Mouse (Mus musculus): Measurements from ENCODE around the gene Wdr73.

DNA sequence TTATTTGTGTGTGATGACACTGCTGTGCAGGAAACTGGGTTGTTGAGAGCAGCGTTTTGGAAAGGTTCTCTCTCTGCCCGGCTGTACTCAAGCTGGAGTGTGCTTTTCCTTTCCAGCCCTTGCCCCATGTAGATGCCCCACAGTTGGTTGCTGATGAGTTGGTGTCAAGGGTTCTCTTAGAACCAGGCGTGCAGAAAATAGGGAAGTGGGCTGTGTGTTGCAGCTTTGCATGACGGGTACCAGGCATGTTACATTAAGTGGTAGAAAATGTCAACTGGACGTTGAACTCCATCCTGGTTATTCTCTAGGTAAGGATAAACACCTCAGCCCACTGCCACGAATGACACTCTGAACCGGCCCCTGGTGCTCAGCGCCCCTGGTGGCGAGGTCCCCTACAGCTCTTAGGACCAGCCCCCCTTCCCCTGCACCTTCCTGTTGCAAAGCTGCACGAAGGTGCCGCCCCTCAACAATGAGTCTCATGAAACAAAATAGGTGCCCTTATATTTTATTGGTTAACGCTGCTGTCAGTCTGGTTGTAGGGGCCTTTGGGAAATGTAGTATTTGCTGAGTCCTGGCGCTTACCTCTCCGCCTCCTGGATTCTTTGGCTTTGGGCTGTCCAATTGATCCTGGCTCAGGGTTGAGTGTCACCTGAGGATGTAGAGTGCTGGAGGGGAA lies 18.1 kb downstream of the Wdr73 start:
- TF ChIP-seq GATA1 (IDR thresholded peaks at IDR 0.05; ENCODE audit: borderline replicate concordance, low read length), result no peak
- TF ChIP-seq FLI1 (IDR thresholded peaks at IDR 0.05; ENCODE audit: low read length), result no peak
